Mouse (Mus musculus): ENCODE results near the gene Bcas3.

DNA sequence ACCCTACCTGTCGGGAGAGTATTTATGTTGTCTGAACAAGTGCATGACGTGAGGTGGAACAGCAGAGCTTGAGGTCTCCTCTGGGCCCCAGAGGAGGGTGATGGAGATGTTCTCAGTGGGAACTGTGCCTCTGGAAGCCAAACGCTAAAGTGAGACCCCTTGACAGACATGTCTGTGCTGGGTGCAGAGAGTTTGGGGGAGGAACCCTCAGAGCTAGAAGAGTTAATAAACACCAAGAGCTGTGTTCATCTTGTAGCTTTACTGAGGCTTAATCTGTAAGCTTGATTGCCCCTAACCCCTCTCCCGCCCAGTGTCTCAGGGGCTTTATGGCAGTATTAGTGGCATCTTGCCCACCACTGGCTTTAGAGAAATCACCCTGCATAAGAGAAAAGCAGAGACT lies 304.5 kb downstream of the Bcas3 start:
- TF ChIP-seq CTCF (IDR thresholded peaks at IDR 0.05; ENCODE audit: low read depth, low read length) (no peak), POLR2A (IDR thresholded peaks at IDR 0.05; ENCODE audit: insufficient read depth, low read length) (no peak)
